Mouse (Mus musculus) urinary bladder, postnatal 4 days (tissue): ENCODE measurements around the gene Tnfrsf14.

ENCODE experiments used
- DNase-seq, 2 experiments: peaks; one replicate each; pipeline ENCODE4 v3.0.0; 2021 to 2022; ENCODE audit warnings: low spot score in 2 of 2

Gene Tnfrsf14

GRCm38 (mm10) chr4:154928395-154929087, at the start of gene Tnfrsf14:
Gene Tnfrsf14, minus strand, starts transcription at chr4:154928563.
- DNase-seq: no peak

GRCm38 (mm10) chr4:154974163-154974611, 45.8 kb upstream of the Tnfrsf14 start:
- DNase-seq: no peak

GRCm38 (mm10) chr4:154972546-154972945, 44.2 kb upstream of the Tnfrsf14 start:
- DNase-seq: no peak

- no peak for DNase-seq
Measured at GRCm38 (mm10) chr4:154967173-154967572, 38.8 kb upstream of the Tnfrsf14 start.

GRCm38 (mm10) chr4:154965856-154966255, 37.5 kb upstream of the Tnfrsf14 start:
- no peak for DNase-seq

GRCm38 (mm10) chr4:154964581-154965235, 36.3 kb upstream of the Tnfrsf14 start:
- no peak for DNase-seq

GRCm38 (mm10) chr4:154963901-154964580, 35.7 kb upstream of the Tnfrsf14 start, which contains the start of gene Pank4:
Gene Pank4, plus strand, starts transcription at chr4:154964123.
- DNase-seq: peak; percentile 82 to 87

GRCm38 (mm10) chr4:154963190-154963836, 35.0 kb upstream of the Tnfrsf14 start:
- no peak for DNase-seq

- no peak for DNase-seq
Measured at GRCm38 (mm10) chr4:154962683-154963082, 34.3 kb upstream of the Tnfrsf14 start.

- DNase-seq: no peak
Measured at GRCm38 (mm10) chr4:154961911-154962310, 33.5 kb upstream of the Tnfrsf14 start.

- no peak for DNase-seq
Measured at GRCm38 (mm10) chr4:154961226-154961738, 32.9 kb upstream of the Tnfrsf14 start.

GRCm38 (mm10) chr4:154960690-154961225, 32.4 kb upstream of the Tnfrsf14 start, which contains the start of gene Hes5:
Gene Hes5, plus strand, starts transcription at chr4:154960923.
- DNase-seq: no peak

- DNase-seq: no peak
Measured at GRCm38 (mm10) chr4:154960021-154960689, 31.8 kb upstream of the Tnfrsf14 start.

GRCm38 (mm10) chr4:154958621-154959020, 30.3 kb upstream of the Tnfrsf14 start:
- DNase-seq: no peak

GRCm38 (mm10) chr4:154958171-154958570, 29.8 kb upstream of the Tnfrsf14 start:
- no peak for DNase-seq

GRCm38 (mm10) chr4:154957289-154957993, 29.1 kb upstream of the Tnfrsf14 start:
- no peak for DNase-seq

GRCm38 (mm10) chr4:154956604-154957003, 28.2 kb upstream of the Tnfrsf14 start:
- DNase-seq: no peak

GRCm38 (mm10) chr4:154952461-154953241, 24.3 kb upstream of the Tnfrsf14 start:
- no peak for DNase-seq

- DNase-seq: no peak
Measured at GRCm38 (mm10) chr4:154949589-154949982, 21.2 kb upstream of the Tnfrsf14 start.
